Mouse (Mus musculus) G1E (cell line): ENCODE data around the gene Snrk. TPM values are rescaled to one million over a fixed set of nuclear protein-coding genes. Genes with fewer than 3 reads are reported as not detected.
A peak's percentile ranks its signal among the peaks of the same experiment; 100 is the strongest.
"Not testable (repeated sequence)": the region's sequence is repeated elsewhere in the genome, so short reads cannot be mapped to it uniquely, and the experiment has no call there.

Experiments used
- ATAC-seq: 2 replicates; pipeline ENCODE4 v1.8.0; 2016; ENCODE audit warnings: mild to moderate bottlenecking; ENCODE audit not compliant: insufficient number of reproducible peaks, poor library complexity, low FRiP score, severe bottlenecking; ENCODE audit errors: extremely low read depth
- DNase-seq: peaks from one replicate; pipeline ENCODE4 v3.0.0; 2012; ENCODE audit warnings: low spot score
- H3K27me3 ChIP-seq: 2 replicates; pipeline ENCODE4 v1.6.1; 2012; ENCODE audit warnings: mild to moderate bottlenecking, low read length, inconsistent platforms; ENCODE audit not compliant: insufficient read depth
- H3K36me3 ChIP-seq: replicated peaks from 2 replicates; pipeline ENCODE3; 2012; ENCODE audit warnings: mild to moderate bottlenecking, inconsistent platforms
- H3K4me1 ChIP-seq: 2 replicates; pipeline ENCODE4 v1.6.1; 2012; ENCODE audit warnings: low read depth, low read length, inconsistent platforms, mixed read lengths; ENCODE audit not compliant: insufficient read depth
- H3K4me3 ChIP-seq: 2 replicates; pipeline ENCODE4 v1.5.1; 2012; ENCODE audit warnings: low read depth, mild to moderate bottlenecking, inconsistent platforms, low read length, moderate library complexity, mixed read lengths
- H3K9me3 ChIP-seq: replicated peaks from 2 replicates; pipeline ENCODE4 v1.6.1; 2012; ENCODE audit warnings: inconsistent platforms
- CTCF ChIP-seq: IDR thresholded peaks from 2 replicates; pipeline ENCODE4 v1.5.1; 2012; ENCODE audit warnings: low read depth, low read length, inconsistent platforms, mixed read lengths
- GATA1 ChIP-seq: IDR thresholded peaks from 2 replicates; pipeline ENCODE4 v1.6.1; 2012; ENCODE audit warnings: borderline replicate concordance, low read length, inconsistent platforms, mixed read lengths
- GATA2 ChIP-seq: IDR thresholded peaks from 2 replicates; pipeline ENCODE4 v1.6.1; 2012; ENCODE audit warnings: low read depth, low read length, inconsistent platforms, borderline replicate concordance
- POLR2AphosphoS5 ChIP-seq: IDR thresholded peaks from 2 replicates; pipeline ENCODE4 v1.6.1; 2012; ENCODE audit warnings: low read depth, low read length, inconsistent platforms; ENCODE audit not compliant: insufficient replicate concordance
- TAL1 ChIP-seq: conservative IDR thresholded peaks from 2 replicates; pipeline ENCODE4 v1.6.1; 2012; ENCODE audit warnings: low read depth, low read length, inconsistent platforms, mixed read lengths
- polyA plus RNA-seq: library from polyadenylated mRNA; stranded (reverse); fragments of >175 nt; gene quantifications from 2 replicates; pipeline ENCODE4 v1.2.3, GENCODE M21; 2012
- total RNA-seq, 2 experiments: library from RNA; stranded (forward) in 1 of 2; stranded (reverse) in 1 of 2; fragments of 200-1000 nt in 1 of 2; fragments of >200 nt in 1 of 2; fragmentation: Nextera tagmentation in 1 of 2; gene quantifications; 2 replicates each; pipeline ENCODE4 v1.2.3; 2014 to 2017

The Snrk gene
- total and polyA plus RNA-seq, 3 experiments: 27.8 to 37.2 (median 29.5) TPM

DNA sequence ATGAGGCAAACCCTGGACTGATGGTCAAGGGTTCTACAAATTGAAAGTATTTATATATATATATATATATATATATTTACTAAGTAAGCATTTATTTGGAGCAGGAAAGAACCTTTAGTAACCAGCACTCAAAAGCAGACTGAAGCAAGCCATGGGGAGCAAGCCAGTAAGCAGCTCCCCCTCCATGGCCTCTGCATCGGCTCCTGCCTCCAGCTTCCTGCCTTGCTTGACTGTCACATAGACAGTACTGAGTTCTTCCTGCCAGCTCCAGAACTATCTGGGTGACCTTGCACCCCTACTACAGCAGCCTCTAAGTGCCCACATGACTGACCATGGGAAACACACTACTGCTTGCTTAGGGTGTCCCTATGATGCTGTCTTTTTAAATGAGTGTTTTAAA is 35.4 kb downstream of the Snrk start:
- Histone ChIP-seq H3K36me3 (peaks cover 52% of the 10 kb centered on the region), H3K4me3 (no peak overlapping the region), H3K4me1 (no peaks in the 10 kb centered on the region), H3K9me3 (peaks cover 4% of the 10 kb centered on the region), H3K27me3 (no peaks in the 10 kb centered on the region)
- ATAC-seq (no peak), DNase-seq (no peak)
- TF ChIP-seq TAL1 (no peak), CTCF (no peak), GATA1 (no peak), POLR2AphosphoS5 (no peak), GATA2 (no peak)

GRCm38 (mm10) chr9:122153436-122153835 is 36.4 kb downstream of the Snrk start:
- Histone ChIP-seq H3K4me1 (no peaks in the 10 kb centered on the region), H3K27me3 (no peaks in the 10 kb centered on the region), H3K4me3 (no peak overlapping the region), H3K9me3 (peaks cover 4% of the 10 kb centered on the region), H3K36me3 (peaks cover 60% of the 10 kb centered on the region)
- DNase-seq (no peak), ATAC-seq (no peak)
- TF ChIP-seq GATA1 (no peak), TAL1 (no peak), POLR2AphosphoS5 (no peak), GATA2 (no peak)

DNA sequence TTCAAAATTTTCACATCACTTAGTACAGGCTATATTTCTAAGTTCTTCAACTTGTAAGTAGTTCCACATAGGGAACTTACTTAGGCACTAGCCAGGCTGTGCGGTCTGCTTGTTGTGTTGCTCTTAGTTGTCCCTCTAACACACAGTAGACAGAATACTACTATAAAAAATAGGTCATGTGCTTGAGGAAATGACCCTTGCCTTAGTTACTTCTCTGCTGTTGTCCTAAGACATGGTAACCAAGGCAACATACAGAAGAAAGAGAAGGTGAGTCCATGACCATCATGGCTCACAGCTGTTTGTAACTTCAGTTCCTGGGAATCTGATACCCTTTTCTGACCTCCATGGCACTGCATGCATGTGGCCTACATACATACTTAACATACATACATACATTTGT is 38.1 kb downstream of the Snrk start:
- Histone ChIP-seq H3K9me3 (peaks cover 4% of the 10 kb centered on the region), H3K36me3 (peaks cover 66% of the 10 kb centered on the region), H3K27me3 (no peaks in the 10 kb centered on the region), H3K4me3 (no peak overlapping the region), H3K4me1 (no peaks in the 10 kb centered on the region)
- ATAC-seq (no peak), DNase-seq (no peak)
- TF ChIP-seq GATA1: no peak
- no peak for TF ChIP-seq GATA2
- TF ChIP-seq CTCF: no peak
- TF ChIP-seq TAL1: no peak
- no peak for TF ChIP-seq POLR2AphosphoS5

DNA sequence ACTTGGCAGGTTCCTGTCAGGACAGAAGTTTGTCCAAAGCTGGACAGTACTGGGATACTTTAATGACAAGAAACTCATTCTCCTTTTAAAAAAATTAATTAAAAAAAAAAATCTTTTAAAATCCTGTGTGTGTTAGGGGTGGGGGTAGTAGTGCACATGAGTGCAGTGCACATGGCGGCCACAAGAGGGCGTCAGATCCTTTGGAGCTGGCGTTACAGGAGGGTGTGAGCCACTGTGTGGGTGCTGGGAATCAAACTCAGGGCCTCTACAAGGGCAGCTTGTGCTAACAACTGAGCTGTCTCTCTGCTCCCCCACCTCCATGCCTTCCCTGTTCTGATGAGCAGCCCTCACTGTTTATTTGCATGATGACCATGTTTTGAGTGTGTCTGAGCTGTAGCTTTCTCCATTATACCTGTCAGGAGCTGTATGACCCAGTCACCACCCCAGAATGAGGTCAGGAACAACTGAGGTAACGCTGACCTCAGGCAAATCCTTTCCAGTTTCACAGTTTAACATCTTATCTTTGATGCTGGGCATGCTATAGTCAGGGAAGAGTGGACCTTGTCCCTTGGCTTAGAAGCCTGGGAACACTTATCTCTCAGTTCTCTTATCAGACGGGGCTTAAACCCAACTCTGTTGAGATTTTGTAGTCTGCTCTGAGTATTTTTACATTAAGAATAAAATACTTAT is 39.5 kb downstream of the Snrk start:
- H3K36me3 ChIP-seq: peaks cover 74% of the 10 kb centered on the region
- no peak overlapping the region for H3K4me3 ChIP-seq
- H3K27me3 ChIP-seq: no peaks in the 10 kb centered on the region
- ATAC-seq (no peak), DNase-seq (no peak)
- H3K4me1 ChIP-seq: no peaks in the 10 kb centered on the region
- TF ChIP-seq CTCF (0 out of 2 replicates have a peak, but pooled peaks have one; percentile 26), POLR2AphosphoS5 (no peak)
- H3K9me3 ChIP-seq: peaks cover 4% of the 10 kb centered on the region

GRCm38 (mm10) chr9:122157079-122157441 is 40.0 kb downstream of the Snrk start:
- TF ChIP-seq GATA2: no peak
- TF ChIP-seq CTCF: no peak
- TF ChIP-seq TAL1: no peak
- no peak for TF ChIP-seq POLR2AphosphoS5
- TF ChIP-seq GATA1: no peak
- Histone ChIP-seq H3K4me3 (no peak overlapping the region), H3K9me3 (peaks cover 4% of the 10 kb centered on the region), H3K27me3 (no peaks in the 10 kb centered on the region), H3K4me1 (no peaks in the 10 kb centered on the region), H3K36me3 (peaks cover 69% of the 10 kb centered on the region)
- no peak for DNase-seq
- no peak for ATAC-seq

DNA sequence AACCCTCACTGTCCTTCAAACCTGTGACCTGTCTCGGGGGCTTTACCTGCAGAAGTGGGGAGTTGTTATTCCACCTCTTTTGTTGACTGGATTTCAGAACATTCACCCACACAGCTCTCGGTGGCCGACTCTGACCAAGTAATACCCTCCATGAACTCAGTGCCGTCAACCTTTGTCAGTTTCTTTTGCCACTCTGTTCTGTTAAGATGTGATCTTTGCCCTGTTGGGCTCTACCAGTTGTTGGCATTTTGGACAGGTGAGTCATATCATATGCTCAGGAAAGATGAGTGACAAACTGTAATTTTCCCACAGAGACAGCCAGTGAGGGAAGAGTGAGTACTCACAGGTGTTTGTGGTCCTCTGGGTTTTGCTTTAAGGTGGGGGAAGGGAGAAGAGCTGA is 47.5 kb downstream of the Snrk start:
- Histone ChIP-seq H3K4me3 (no peak overlapping the region), H3K4me1 (no peaks in the 10 kb centered on the region), H3K9me3 (no peaks in the 10 kb centered on the region), H3K27me3 (no peaks in the 10 kb centered on the region), H3K36me3 (peaks cover 61% of the 10 kb centered on the region)
- ATAC-seq (no peak), DNase-seq (no peak)
- TF ChIP-seq GATA1: no peak
- no peak for TF ChIP-seq GATA2
- no peak for TF ChIP-seq CTCF
- TF ChIP-seq TAL1: no peak
- TF ChIP-seq POLR2AphosphoS5: no peak

DNA sequence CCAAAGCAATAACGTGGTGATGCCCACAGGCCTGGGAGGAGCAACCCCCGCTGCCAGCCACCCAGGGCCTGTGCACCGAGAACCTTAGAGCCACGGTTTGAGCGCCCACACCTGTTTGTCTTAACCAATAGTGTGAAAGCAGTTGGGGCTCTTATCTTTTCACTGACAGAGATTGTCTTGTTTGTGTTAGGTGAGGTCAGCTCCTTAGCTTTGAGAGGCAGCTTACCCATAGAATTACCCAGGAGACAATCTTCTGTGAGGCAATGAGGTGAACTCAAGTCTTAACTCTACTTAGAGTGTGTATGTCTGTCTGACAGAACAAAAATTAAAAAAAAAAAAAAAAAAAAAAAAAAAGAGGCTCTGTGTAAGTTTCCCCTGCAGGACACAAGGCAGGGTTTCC is 50.7 kb downstream of the Snrk start:
- not testable (repeated sequence) for H3K4me3 ChIP-seq, H3K27me3 ChIP-seq, H3K9me3 ChIP-seq, ATAC-seq, H3K4me1 ChIP-seq, DNase-seq
- H3K36me3 ChIP-seq: peaks cover 56% of the 10 kb centered on the region
